Mouse (Mus musculus) stomach, embryonic 16.5 days (tissue): ENCODE data around the gene Vps39. TPM values are rescaled to one million over a fixed set of nuclear protein-coding genes. Genes with fewer than 3 reads are reported as not detected.

ENCODE experiments used
- polyA plus RNA-seq: library from polyadenylated mRNA; unstranded; fragments of >200 nt; fragmentation: Nextera tagmentation; extraction: Ambion mirVana; gene quantifications from 2 replicates; pipeline ENCODE4 v1.2.1, GENCODE M21; 2015

Gene Vps39
- polyA plus RNA-seq, 1 experiment from 2014 or later, result 17.5 TPM

Other genes starting within 250 kb of the Vps39 start
- 46.5 and 55.0 TPM in 2 replicates for gene Ehd4, start 198.5 kb downstream of the Vps39 start, polyA plus RNA-seq
- gene Pla2g4e, start 107.8 kb downstream of the Vps39 start, polyA plus RNA-seq, result 4.5 and 6.7 TPM in 2 replicates
- 0.13 and 0.21 TPM in 2 replicates for gene Pla2g4d, start 63.9 kb downstream of the Vps39 start, polyA plus RNA-seq
- 5.7 and 10.1 TPM in 2 replicates for gene Pla2g4f, start 39.0 kb downstream of the Vps39 start, polyA plus RNA-seq
- 9.0 and 10.3 TPM in 2 replicates for gene Ganc, start 50.8 kb upstream of the Vps39 start, polyA plus RNA-seq
- 12.3 and 14.8 TPM in 2 replicates for gene Tmem87a, start 51.0 kb upstream of the Vps39 start, polyA plus RNA-seq
- gene Capn3, start 102.9 kb upstream of the Vps39 start, polyA plus RNA-seq, result 0.92 and 1.3 TPM in 2 replicates
- gene Zfp106, start 210.7 kb upstream of the Vps39 start, polyA plus RNA-seq, result 38.7 and 41.0 TPM in 2 replicates
- 52.2 and 56.4 TPM in 2 replicates for gene Snap23, start 214.5 kb upstream of the Vps39 start, polyA plus RNA-seq